Mouse (Mus musculus) heart, postnatal 0 days (tissue): ENCODE measurements around the gene Palm2.

Experiments used
- CTCF ChIP-seq: IDR thresholded peaks from 2 replicates; pipeline ENCODE4 v1.5.1; 2016; ENCODE audit warnings: antibody characterized with exemption, control low read depth, low read depth
- EP300 ChIP-seq: IDR thresholded peaks from 2 replicates; pipeline ENCODE4 v1.6.1; 2016; ENCODE audit warnings: antibody characterized with exemption, low read depth

- TF ChIP-seq CTCF (no peak), EP300 (no peak)
These were observed 283.3 kb downstream of the Palm2 start, which contains the start of gene Akap2 for GRCm38 (mm10) chr4:57717354-57717753.
